Mouse (Mus musculus) heart, postnatal 0 days (tissue): ENCODE results near the gene Cep104.

Source experiments
- CTCF ChIP-seq: IDR thresholded peaks from 2 replicates; pipeline ENCODE4 v1.5.1; 2016; ENCODE audit warnings: antibody characterized with exemption, control low read depth, low read depth
- EP300 ChIP-seq: IDR thresholded peaks from 2 replicates; pipeline ENCODE4 v1.6.1; 2016; ENCODE audit warnings: antibody characterized with exemption, low read depth

DNA sequence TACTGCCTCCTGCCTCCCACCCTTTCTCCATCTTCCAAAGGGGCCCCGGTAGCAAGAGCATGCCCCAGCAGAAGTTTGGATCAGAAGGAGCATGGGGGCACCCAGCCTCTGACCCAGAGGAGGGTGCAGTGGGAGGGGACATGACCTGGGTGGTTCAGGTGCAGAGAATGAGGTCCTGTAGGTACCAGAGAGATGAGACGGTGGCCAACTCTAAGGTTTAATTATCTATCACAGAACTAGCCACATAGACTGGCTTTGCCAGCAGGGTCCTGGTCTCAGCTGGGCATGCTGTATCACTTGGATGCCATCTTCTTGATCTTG is 51.4 kb downstream of the Cep104 start:
- TF ChIP-seq CTCF (no peak), EP300 (no peak)
